Mouse (Mus musculus): Measurements from ENCODE around the gene Fstl1. TPM values are rescaled to one million over a fixed set of nuclear protein-coding genes. Genes with fewer than 3 reads are reported as not detected.
A peak's percentile ranks its signal among the peaks of the same experiment; 100 is the strongest.

The Fstl1 gene
- 10 to 100 TPM; 21.2 to 45.6 (median 33.8) TPM for total RNA-seq (2022)

DNA sequence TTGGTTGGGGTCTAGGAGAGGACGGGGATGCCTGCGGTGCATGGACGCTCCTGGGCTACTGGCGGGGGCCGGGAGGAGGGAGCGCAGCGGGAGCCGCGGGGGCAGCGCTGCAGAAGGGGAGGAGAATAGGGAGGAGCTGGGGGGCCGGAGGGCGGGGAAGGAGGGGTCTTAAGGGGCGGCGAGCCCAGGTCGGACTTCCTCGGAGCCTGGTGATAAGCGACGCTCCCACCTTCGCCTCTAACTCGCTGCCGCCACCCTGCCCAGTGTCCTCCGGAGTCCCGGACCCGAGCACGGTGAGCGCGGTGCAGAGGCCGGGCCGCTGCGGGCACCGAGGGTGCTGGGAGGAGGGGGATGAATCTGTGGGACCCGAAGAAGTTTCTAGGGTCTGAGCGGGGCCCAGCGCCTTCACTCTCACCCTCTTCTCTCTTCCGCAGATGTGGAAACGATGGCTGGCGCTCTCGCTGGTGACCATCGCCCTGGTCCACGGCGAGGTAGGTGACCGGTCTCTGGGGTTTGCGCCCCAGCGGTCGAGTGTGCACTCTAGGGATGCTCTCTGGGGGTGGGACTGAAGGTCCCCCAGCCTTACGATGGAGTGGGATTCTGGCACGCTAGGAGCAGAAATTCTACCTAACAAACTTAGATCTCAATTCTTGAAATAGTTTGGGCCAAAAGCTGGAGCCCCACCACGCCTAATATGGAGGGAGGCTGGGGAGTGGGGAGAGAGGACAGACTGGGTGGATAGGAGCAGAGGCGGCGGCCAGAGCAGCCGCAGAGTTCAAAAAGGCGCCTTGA is at the start of gene Fstl1:
Fstl1 (plus strand) TSS at position 14 of the 792 bp plus-strand sequence.
- no peak for DNase-seq

GRCm38 (mm10) chr16:37728674-37729073 is 48.0 kb upstream of the Fstl1 start:
- DNase-seq: peak; percentile 59

GRCm38 (mm10) chr16:37729381-37730150 is 47.1 kb upstream of the Fstl1 start:
- DNase-seq: no peak

GRCm38 (mm10) chr16:37730293-37730835 is 46.3 kb upstream of the Fstl1 start:
- no peak for DNase-seq

GRCm38 (mm10) chr16:37731431-37731830 is 45.2 kb upstream of the Fstl1 start:
- no peak for DNase-seq

- DNase-seq: no peak
Measured at GRCm38 (mm10) chr16:37732023-37732761, 44.5 kb upstream of the Fstl1 start.

DNA sequence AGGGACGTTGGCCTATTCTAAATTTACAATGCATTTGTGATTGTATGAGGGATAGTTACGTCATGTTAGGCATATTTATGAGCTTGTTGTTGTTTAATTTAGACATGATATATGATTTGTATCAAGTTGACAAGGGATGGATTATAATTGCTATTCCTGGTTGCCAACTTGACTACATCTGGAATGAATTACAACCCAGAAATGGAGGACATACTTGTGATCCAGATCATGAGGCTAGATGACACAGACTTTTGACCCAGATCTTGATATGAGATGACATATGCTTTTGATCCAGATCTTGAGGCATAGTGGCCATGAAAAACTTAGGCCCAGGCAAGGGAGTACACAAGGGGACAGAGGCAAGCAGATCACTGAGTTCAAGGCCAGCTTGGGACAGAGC is 36.6 kb upstream of the Fstl1 start:
- peak; percentile 29 for DNase-seq

- DNase-seq: no peak
Measured at GRCm38 (mm10) chr16:37742266-37742665, 34.4 kb upstream of the Fstl1 start.

DNA sequence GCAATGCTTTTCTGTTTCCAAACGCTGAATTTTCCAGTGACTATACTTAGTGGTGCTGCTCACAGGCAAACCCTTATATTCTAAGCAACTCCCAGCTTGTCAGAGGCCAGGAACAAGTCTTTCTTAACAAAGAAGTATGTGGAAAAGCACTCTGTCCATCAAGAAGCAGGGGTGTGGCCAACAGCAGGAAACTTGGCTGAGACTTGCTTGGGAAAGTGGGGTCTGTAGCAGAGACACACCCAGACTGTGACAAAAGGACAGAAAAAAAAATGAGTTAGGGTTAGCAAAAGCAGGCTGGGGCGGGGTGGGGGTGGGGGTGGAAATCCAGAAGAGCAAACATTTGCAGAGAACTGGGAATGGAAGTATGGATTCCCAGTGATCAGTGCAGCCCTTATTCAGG is 23.8 kb upstream of the Fstl1 start:
- DNase-seq: no peak

GRCm38 (mm10) chr16:37753809-37754208 is 22.9 kb upstream of the Fstl1 start:
- DNase-seq: no peak

GRCm38 (mm10) chr16:37754483-37754882 is 22.2 kb upstream of the Fstl1 start:
- no peak for DNase-seq

DNA sequence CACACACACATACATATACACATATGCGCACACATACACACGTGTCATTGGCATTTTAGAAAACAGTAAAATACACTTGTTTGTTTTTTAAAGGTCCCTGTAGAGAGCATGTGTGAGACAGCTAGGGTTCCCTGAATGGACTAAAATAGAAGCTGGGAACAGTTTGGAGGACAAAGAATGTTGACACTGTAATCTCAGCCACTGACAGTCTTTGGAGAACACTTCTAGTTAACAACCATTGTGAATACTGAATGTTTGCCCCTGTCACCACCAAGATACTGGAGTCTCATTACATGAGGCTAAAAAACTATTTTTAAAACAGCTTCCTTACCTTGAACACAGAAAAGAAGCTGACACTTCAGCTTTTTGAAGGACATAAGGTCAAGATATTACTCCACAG is 19.4 kb upstream of the Fstl1 start:
- DNase-seq: no peak

- no peak for DNase-seq
Measured at GRCm38 (mm10) chr16:37763797-37764196, 12.9 kb upstream of the Fstl1 start.

GRCm38 (mm10) chr16:37776166-37776859 is 360 bp upstream of the Fstl1 start:
- no peak for DNase-seq

GRCm38 (mm10) chr16:37777796-37778475 is 1.3 kb downstream of the Fstl1 start:
- no peak for DNase-seq

GRCm38 (mm10) chr16:37778529-37778928 is 1.9 kb downstream of the Fstl1 start:
- DNase-seq: no peak

- no peak for DNase-seq
Measured at GRCm38 (mm10) chr16:37779651-37780280, 3.1 kb downstream of the Fstl1 start.

DNA sequence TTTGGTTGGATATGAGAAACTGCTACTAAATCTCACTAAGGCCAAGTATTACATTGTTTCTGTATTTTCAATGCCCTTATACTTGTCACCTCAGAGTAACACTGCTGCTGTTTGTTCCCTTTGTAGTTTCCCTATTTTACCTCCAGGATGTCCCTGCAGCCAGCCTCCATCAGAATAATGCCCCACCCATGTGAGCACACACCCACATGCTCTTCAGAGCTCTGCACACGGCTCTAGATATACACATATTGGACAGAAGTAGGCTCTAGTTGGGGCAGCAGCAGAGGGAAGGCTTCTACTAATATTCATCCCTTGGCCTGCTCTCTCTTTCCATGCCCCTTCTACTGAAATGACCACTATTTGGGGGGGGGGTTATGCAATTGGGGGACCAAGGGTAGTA is 3.7 kb downstream of the Fstl1 start:
- DNase-seq: no peak

- no peak for DNase-seq
Measured at GRCm38 (mm10) chr16:37780911-37781310, 4.2 kb downstream of the Fstl1 start.

DNA sequence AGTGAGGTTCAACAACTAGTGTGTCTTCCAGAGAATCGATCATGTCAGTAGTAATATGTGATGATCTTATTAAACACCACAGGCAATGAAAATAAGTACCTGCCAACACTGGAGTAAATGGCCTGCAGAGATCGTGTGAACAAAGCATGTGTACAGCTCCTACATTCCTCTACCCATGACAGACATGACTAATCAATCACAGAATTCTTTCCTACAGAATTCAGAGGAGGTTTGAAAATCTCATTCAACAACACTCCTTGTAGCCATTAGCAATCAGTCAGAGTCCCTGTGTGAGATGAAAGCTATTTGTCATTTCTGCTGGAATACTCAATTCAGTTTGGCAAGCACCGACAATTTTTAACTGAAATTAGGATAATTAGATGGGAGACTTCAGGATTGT is 7.9 kb downstream of the Fstl1 start:
- DNase-seq: no peak
